Mouse (Mus musculus): ENCODE data around the gene Specc1. TPM values are rescaled to one million over a fixed set of nuclear protein-coding genes. Genes with fewer than 3 reads are reported as not detected.

Gene Specc1
- polyA plus RNA-seq, 1 experiment = 79.7 TPM

GRCm38 (mm10) chr11:62247759-62248400 lies 291.3 kb downstream of the Specc1 start:
- TF ChIP-seq CTCF (IDR thresholded peaks at IDR 0.05; ENCODE audit: borderline replicate concordance, insufficient read depth, low read depth, low read length) = no peak
- no peak for TF ChIP-seq POLR2A (IDR thresholded peaks at IDR 0.05; ENCODE audit: borderline replicate concordance, insufficient read depth, low read length)
- peaks cover 2% of the 10 kb centered on the region; the same call in 1 of the 2 replicates for H3K27me3 ChIP-seq (ENCODE audit: control insufficient read depth, insufficient read depth, low read length)
- H3K4me3 ChIP-seq (replicated peaks; ENCODE audit: insufficient read depth, low read depth, low read length) = no peak overlapping the region
- WGBS = 36% methylated on average over 18 of the region's 18 CpGs
- no peaks in the 10 kb centered on the region for H3K4me1 ChIP-seq (ENCODE audit: control insufficient read depth, insufficient read depth, low read length)
- H3K27ac ChIP-seq (ENCODE audit: insufficient read depth, low read length) = no peak overlapping the region
- DNase-seq = no peak

DNA sequence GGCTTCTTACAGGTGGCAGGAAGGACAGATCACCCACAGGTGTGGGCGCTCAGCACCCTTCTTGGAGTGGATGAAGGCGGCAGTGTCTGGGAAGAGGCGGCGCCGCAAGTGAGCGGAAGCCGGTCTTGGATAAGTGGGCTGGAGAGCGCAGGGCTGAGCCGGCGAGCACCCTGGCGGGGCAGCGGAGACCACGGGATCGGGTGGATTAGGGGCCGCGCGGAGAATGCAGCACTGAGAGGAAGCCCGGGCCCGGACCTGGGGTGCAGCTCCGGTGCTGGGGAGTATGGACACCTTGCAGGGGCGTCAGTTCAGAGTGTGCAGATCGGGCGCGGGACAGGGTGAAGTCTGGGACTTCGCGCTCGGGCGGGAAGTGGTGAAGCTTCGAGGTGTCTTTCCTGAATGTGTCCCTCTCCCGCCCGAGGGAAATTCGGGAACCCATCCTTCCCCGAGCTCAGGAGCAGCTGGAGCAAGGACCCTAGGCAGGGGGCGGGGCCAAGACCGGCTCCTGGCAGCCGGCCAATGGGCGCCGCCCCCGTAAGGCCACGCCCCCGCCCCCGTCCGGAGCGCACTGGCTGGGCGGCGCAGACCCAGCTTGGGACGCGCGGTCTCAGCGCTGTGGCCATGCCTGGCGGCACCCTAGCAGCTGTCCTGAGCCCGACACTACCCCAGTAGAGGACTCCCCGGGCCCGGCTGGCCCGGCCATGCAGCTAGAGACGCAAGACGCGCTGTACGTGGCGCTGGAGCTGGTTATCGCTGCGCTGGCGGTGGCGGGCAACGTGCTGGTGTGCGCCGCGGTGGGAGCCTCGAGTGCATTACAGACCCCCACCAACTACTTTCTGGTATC lies 292.1 kb downstream of the Specc1 start, which contains the start of gene Adora2b:
Adora2b (plus strand) TSS at position 584 of the 844 bp plus-strand sequence.
- Histone ChIP-seq H3K27ac (ENCODE audit: insufficient read depth, low read length) (no peak within 1 kb of the TSS), H3K4me3 (replicated peaks; ENCODE audit: insufficient read depth, low read depth, low read length) (peak within 1 kb of the TSS; percentile 44), H3K4me1 (ENCODE audit: control insufficient read depth, insufficient read depth, low read length) (no peaks in the 10 kb centered on the region), H3K27me3 (ENCODE audit: control insufficient read depth, insufficient read depth, low read length) (peaks cover 2% of the 10 kb centered on the region; the same call in 1 of the 2 replicates)
- TF ChIP-seq CTCF (IDR thresholded peaks at IDR 0.05; ENCODE audit: borderline replicate concordance, insufficient read depth, low read depth, low read length) (no peak), POLR2A (IDR thresholded peaks at IDR 0.05; ENCODE audit: borderline replicate concordance, insufficient read depth, low read length) (no peak)
- peak; percentile 31 to 32 for DNase-seq
- under 1% methylated on average over 69 of the region's 69 CpGs for WGBS

DNA sequence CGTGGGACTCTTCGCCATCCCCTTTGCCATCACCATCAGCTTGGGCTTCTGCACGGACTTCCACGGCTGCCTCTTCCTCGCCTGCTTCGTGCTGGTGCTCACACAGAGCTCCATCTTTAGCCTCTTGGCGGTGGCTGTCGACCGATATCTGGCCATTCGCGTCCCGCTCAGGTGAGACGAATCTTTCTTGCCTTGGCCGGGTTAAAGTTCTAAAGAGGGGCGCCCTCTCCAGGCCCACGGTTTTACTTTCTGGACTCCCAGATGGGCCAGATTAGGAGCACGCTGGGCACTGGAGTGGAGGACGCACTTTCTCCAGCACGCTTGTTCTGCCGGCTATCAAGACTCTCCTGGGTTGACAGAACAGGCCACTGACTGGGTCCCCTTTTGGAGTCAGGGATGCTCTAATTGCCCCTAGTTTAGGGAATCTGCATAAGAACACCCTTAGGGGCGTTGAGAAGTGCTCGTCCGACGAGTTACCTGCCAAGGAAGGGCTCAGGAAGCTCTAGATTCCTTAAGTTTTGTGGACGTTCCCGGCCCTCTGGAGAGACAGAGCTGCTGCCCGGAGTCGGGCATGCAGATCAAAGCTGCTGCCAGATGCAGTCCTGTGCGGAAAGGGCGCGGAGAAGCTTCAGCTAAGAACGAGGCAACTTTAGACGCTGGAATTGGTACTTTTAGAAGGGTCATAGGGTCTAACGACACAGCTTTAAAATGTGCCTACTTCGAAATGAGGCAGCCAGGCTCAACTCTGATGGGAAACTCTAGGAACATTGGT lies 292.9 kb downstream of the Specc1 start:
- H3K27me3 ChIP-seq (ENCODE audit: control insufficient read depth, insufficient read depth, low read length) = peaks cover 2% of the 10 kb centered on the region; the same call in 1 of the 2 replicates
- no peaks in the 10 kb centered on the region for H3K4me1 ChIP-seq (ENCODE audit: control insufficient read depth, insufficient read depth, low read length)
- H3K4me3 ChIP-seq (replicated peaks; ENCODE audit: insufficient read depth, low read depth, low read length) = peak overlapping the region; percentile 44
- 5% methylated on average over 35 of the region's 35 CpGs for WGBS
- TF ChIP-seq POLR2A (IDR thresholded peaks at IDR 0.05; ENCODE audit: borderline replicate concordance, insufficient read depth, low read length) (no peak), CTCF (IDR thresholded peaks at IDR 0.05; ENCODE audit: borderline replicate concordance, insufficient read depth, low read depth, low read length) (no peak; the same call in 1 of the 2 replicates)
- peak; percentile 36 to 43 for DNase-seq
- H3K27ac ChIP-seq (ENCODE audit: insufficient read depth, low read length) = no peak overlapping the region

DNA sequence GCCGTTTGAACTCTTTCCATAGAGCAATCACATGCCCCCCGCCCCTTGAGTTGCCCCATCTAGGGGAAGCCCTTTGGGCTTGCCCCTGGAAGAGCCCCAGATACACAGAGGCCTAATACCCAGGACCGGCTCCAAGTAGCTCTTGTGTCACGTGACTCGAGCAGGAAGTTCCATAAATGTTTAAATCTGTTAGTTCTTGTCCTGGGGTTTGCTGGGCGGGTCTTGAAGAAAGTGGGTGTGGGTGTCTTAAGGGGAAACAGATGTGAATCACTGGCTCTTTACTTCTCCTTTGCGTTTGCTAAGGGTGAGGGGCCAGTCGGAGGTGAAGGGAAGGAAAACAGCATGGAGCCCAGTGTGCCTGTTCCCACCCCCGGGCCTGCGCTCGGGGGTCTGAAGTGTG lies 294.5 kb downstream of the Specc1 start:
- no peak for TF ChIP-seq POLR2A (IDR thresholded peaks at IDR 0.05; ENCODE audit: borderline replicate concordance, insufficient read depth, low read length)
- no peak for TF ChIP-seq CTCF (IDR thresholded peaks at IDR 0.05; ENCODE audit: borderline replicate concordance, insufficient read depth, low read depth, low read length)
- 74% methylated on average over 11 of the region's 11 CpGs for WGBS
- Histone ChIP-seq H3K4me1 (ENCODE audit: control insufficient read depth, insufficient read depth, low read length) (no peaks in the 10 kb centered on the region), H3K27me3 (ENCODE audit: control insufficient read depth, insufficient read depth, low read length) (peaks cover 2% of the 10 kb centered on the region; the same call in 1 of the 2 replicates), H3K4me3 (replicated peaks; ENCODE audit: insufficient read depth, low read depth, low read length) (no peak overlapping the region), H3K27ac (ENCODE audit: insufficient read depth, low read length) (no peak overlapping the region)
- DNase-seq = no peak

GRCm38 (mm10) chr11:62253380-62253779 lies 296.8 kb downstream of the Specc1 start:
- DNase-seq = no peak
- Histone ChIP-seq H3K27me3 (ENCODE audit: control insufficient read depth, insufficient read depth, low read length) (no peaks in the 10 kb centered on the region), H3K27ac (ENCODE audit: insufficient read depth, low read length) (no peak overlapping the region), H3K4me1 (ENCODE audit: control insufficient read depth, insufficient read depth, low read length) (no peaks in the 10 kb centered on the region), H3K4me3 (replicated peaks; ENCODE audit: insufficient read depth, low read depth, low read length) (no peak overlapping the region)
- 77% methylated on average over 5 of the region's 5 CpGs for WGBS
- no peak for TF ChIP-seq POLR2A (IDR thresholded peaks at IDR 0.05; ENCODE audit: borderline replicate concordance, insufficient read depth, low read length)
- no peak for TF ChIP-seq CTCF (IDR thresholded peaks at IDR 0.05; ENCODE audit: borderline replicate concordance, insufficient read depth, low read depth, low read length)

- WGBS = 55% methylated on average over 5 of the region's 5 CpGs
Observed at GRCm38 (mm10) chr11:62259214-62259613, 302.7 kb downstream of the Specc1 start.

DNA sequence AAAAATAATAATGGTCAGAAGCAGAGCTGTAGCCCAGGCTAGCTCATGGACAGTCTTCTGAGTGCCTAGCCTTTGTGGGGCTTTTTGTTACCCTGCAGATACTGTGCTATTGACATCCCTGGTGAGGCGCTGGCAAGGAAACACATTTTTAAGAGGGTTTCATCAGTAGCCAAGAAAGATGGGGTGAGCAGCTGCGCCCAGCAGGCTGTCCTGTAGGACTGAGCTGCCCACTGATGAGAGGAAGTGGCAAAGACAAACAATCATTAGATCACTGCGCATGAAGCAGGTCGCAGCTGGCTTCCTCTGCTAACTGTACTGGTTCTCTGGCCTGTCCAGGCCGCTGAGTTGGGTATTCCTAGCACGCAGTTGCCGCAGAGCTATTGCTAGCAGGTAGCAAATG lies 307.0 kb downstream of the Specc1 start:
- TF ChIP-seq POLR2A (IDR thresholded peaks at IDR 0.05; ENCODE audit: borderline replicate concordance, insufficient read depth, low read length) = no peak
- TF ChIP-seq CTCF (IDR thresholded peaks at IDR 0.05; ENCODE audit: borderline replicate concordance, insufficient read depth, low read depth, low read length) = no peak
- no peak overlapping the region for H3K4me3 ChIP-seq (replicated peaks; ENCODE audit: insufficient read depth, low read depth, low read length)
- no peak for DNase-seq
- 34% methylated on average over 7 of the region's 7 CpGs for WGBS
- no peaks in the 10 kb centered on the region for H3K27me3 ChIP-seq (ENCODE audit: control insufficient read depth, insufficient read depth, low read length)
- H3K27ac ChIP-seq (ENCODE audit: insufficient read depth, low read length) = no peak overlapping the region
- H3K4me1 ChIP-seq (ENCODE audit: control insufficient read depth, insufficient read depth, low read length) = no peaks in the 10 kb centered on the region

More at GRCm38 (mm10) chr11:62259214-62259613, 302.7 kb downstream of the Specc1 start:
- H3K27ac ChIP-seq (ENCODE audit: insufficient read depth, low read length) = no peak overlapping the region
- TF ChIP-seq CTCF (IDR thresholded peaks at IDR 0.05; ENCODE audit: borderline replicate concordance, insufficient read depth, low read depth, low read length) (no peak), POLR2A (IDR thresholded peaks at IDR 0.05; ENCODE audit: borderline replicate concordance, insufficient read depth, low read length) (no peak)
- H3K4me3 ChIP-seq (replicated peaks; ENCODE audit: insufficient read depth, low read depth, low read length) = no peak overlapping the region
- H3K4me1 ChIP-seq (ENCODE audit: control insufficient read depth, insufficient read depth, low read length) = no peaks in the 10 kb centered on the region
- H3K27me3 ChIP-seq (ENCODE audit: control insufficient read depth, insufficient read depth, low read length) = no peaks in the 10 kb centered on the region
- DNase-seq = no peak
